Mouse (Mus musculus) C2C12 (cell line): ENCODE measurements around the gene Enpp3.

ENCODE experiments used
- CEBPB ChIP-seq: IDR thresholded peaks from one replicate; pipeline ENCODE4 v1.6.1; 2011; ENCODE audit warnings: low read depth, mild to moderate bottlenecking, control low read depth, moderate library complexity
- CTCF ChIP-seq: IDR thresholded peaks from one replicate; pipeline ENCODE4 v1.5.1; 2011; ENCODE audit not compliant: control insufficient read depth, insufficient read depth, insufficient read length
- MAX ChIP-seq: IDR thresholded peaks from one replicate; pipeline ENCODE4 v1.6.1; 2011; ENCODE audit warnings: mild to moderate bottlenecking, control low read depth
- MYOD1 ChIP-seq: IDR thresholded peaks from one replicate; pipeline ENCODE4 v1.6.1; 2011; ENCODE audit warnings: low read depth; ENCODE audit not compliant: control insufficient read depth, insufficient read length
- MYOG ChIP-seq: IDR thresholded peaks from one replicate; pipeline ENCODE4 v1.6.1; 2011; ENCODE audit not compliant: control insufficient read depth, insufficient read length; ENCODE audit errors: extremely low read depth
- USF1 ChIP-seq: IDR thresholded peaks from one replicate; pipeline ENCODE4 v1.6.1; 2011; ENCODE audit warnings: low read depth, mild to moderate bottlenecking, control low read depth, moderate library complexity

DNA sequence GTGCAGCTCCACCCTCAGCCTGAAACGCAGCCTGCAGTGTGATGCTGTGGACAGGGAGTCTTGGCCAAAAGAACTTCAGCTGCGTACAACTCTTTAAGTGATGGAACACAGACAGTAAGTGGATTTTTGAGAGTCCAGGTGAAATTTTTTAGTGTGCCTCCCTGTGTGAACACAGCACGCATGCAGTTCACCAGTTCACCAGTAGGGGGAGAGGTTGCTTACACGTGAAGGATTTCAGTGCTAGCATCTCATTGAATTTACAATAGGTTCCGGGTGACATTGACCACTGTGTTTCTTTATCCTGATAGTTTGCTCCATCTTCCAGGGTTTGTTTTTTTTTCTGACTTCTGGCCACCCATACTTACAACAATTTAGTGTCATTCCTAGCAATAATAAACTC is 45.4 kb downstream of the Enpp3 start:
- TF ChIP-seq MYOD1, result no peak
- TF ChIP-seq CTCF, result peak; percentile 37
- no peak for TF ChIP-seq MYOG
- TF ChIP-seq MAX, result no peak
- TF ChIP-seq USF1, result no peak
- no peak for TF ChIP-seq CEBPB
